Mouse (Mus musculus): ENCODE data around the gene Sept3.

Gene Sept3

DNA sequence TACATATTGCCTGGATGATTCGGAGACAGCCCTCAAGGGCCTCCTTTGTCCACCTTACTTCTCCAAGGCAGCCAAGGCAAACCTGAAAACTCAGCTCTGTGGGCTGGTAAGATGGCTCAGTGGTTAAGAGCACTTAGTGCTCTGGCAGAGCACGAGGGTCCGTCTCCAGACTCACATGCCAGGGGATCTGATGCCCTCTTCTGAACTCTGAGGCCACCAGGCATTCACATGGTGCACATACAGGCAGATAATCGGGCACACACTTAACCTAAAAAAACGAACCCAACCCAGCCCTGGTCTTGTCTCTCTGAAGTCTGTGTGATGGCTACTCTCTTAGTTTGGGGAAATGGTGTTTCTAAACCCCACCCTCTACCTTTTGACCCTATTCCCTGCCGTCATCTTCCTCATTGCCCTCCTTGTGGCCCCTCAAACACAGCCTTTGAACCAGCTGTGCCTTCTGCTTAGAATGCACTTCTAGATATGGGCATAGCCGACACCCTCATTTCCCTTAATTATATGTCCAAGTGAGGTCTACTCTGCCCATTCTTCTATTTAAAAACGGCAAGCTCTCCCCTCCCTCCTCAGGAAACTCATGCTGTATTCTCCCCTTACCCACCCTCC is 65.1 kb downstream of the Sept3 start:
- no peak for DNase-seq (ENCODE audit: low spot score)

DNA sequence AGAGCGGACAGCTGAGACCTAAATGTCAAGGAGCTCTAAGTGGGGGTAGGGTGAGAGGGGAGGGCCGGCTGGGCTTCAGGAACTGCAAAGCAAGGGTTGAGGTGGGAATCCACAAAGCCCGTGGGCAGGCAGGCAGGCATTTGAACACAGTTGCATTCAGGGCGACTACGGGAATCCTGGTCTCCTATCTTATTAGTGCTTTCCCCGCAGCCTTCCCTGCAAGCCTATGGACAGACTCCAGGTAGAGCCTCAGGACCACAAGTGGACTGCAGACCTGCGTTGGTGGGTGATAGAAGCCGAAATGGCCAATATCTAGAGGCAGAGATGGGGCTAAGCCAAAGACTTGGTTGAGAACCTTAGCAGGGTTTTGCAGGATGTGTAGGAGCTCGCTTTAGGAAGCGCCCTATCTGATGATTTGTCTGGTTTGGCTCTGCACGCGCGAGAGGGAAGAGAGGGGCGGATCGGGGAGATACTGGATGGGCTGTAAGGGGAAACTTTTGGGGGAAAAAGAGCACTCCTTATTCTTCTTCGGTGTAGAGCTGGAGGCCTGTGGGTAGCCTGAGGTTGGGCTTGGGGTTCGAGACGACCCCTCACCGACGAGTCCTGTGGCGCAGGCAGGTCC is 65.8 kb downstream of the Sept3 start:
- DNase-seq (ENCODE audit: low spot score) = no peak

DNA sequence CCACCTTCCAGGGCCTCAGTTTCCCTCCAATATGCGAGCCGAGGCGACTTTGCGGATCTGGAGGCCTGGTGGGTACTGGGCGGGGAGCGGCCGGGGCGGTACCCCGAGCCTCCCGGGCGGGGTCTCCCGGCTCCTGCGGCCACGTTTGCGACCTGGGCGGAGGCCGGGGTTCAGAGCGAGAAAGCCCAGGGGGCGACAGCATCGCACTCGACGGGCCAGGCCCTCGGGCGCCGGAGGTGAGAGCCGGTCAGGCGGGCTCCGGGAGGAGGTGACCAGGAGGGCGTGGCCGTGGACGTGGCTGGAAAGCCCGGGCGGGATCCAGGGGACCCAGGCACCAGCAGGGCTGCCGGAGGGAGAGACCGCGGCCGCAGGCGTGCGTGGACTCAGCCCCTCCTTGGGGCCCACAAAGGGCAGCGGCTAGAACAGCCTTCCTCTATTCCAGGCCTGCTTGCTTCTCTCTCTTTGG is 66.4 kb downstream of the Sept3 start:
- DNase-seq (ENCODE audit: low spot score) = no peak

DNA sequence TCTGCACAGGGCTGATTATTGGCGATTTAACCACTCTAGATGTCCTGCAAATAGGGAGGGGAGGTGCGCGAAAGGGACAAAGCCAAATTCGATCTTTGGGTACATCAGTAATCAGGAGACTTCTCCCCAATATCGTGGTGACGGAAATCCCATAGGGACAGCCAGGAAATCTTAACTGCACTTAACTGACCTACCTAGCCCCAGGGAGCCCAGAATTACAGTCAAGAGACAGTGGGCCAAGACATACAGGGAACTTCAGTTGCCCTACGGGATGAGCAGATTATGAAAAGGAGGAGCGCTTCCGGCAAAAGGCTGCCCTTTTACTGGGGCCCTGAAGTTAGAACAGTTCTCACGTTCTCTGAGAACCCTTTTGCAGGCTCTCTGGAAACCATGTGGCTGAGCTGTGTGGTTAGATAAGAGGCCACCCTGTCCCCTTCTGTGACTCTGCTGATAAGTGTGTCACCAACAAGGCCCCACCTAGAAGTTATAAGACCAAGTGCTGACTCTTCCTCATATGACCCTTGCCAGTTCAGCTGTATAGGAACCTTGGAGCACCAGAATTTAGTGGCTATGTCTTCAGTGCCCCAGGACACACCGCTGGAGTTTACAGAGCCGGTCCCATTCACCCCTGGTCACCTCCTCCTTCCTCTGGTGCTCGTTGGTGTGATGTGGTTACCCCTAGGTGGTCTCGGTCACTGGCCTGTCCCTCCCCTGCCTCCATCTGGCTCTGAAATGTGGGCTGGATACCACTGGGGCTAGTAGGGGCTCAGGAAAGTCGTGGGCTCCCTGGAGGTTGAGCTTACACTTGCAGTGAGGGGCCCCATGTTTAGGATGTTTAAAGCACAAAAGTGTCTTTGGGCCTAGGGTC is 67.2 kb downstream of the Sept3 start:
- DNase-seq (ENCODE audit: low spot score) = no peak

DNA sequence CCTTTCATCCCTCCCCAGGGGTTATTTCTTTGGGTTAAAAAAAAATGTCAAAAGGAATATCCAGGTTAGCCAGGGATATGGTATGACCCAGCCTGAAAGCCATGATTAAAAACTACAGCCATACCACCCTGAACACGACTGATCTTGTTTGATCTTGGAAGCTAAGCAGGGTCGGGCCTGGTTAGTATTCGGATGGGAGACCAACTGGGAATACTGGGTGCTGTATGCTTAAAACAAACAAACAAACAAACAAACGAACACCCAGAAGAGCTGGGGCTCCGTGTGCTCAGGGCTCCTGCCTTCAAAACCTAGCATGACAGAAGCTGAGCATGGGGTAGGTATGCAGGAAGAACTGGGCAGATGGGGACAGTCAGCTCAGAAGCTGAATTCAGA is 67.8 kb downstream of the Sept3 start:
- no peak for DNase-seq (ENCODE audit: low spot score)

DNA sequence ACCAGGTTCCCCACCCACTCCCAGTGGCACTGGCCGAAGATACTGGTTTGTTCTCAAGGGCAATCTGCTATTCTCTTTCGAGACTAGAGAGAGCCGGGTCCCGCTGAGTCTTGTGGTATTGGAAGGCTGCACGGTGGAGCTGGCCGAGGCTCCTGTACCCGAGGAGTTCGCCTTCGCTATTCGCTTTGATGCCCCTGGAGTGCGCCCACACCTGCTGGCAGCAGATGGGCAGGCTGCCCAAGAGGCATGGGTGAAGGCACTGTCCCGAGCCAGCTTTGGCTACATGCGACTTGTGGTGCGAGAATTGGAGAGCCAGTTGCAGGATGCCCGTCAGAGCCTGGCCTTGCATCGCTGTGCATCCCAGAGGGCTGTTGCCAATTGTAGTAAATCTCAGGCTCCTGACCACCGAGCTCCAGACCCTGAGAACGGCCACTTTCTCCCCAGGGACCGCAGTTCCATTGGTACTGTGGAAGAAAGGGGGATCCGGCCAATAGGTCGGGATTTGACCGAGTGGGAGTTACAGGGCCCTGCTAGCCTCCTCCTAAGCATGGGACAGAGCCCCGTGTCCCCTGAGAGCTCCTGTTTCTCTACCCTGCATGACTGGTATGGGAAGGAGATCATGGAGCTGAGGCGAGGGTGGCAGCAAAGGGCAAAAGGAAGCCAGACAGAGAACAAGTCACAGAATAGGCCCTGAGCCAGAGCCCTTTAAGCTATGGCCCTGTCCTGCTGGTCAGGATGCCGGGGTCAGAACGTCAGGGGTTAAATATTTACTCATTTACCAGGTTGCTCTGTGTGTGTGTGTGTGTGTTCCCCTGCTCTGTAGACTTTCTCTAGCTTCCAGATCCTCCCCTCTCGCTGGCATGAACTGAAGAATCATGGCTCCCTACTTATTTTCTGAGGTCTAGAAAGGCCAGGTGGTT is 68.9 kb downstream of the Sept3 start:
- no peak for DNase-seq (ENCODE audit: low spot score)
